Mouse (Mus musculus) cerebellum, postnatal 25 days (tissue): ENCODE measurements at regions not wholly inside any gene's neighbourhood (a gene's known extent, or its start where the extent isn't known, plus 50 kb on each side); places are given as distances from the start of the nearest gene placed in this dataset.

Experiments used
- DNase-seq, 2 experiments: peaks; one replicate each; pipeline ENCODE4 v3.0.0; 2021; ENCODE audit warnings: mixed read lengths in 2 of 2

DNA sequence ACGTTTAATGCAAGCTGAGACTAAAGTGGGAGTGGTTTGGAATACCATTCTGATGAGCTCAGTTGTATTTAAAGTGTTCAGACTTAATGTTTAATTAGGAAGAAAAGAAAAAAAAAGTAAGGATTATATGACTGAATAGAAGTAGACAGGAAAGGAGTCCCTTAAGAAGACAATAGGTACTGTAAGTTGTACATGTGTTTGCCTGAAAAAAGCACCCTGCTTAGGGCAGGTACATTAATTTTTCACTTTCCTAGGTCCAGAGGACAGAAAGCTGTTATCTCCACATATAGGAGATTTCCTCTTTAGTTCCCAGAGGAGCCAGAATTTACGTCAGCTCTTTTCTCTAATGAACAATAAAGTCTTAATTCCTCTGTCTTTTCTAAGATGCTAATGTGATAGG, 58.5 kb downstream of the Olfr987 start:
- DNase-seq, result no peak

DNA sequence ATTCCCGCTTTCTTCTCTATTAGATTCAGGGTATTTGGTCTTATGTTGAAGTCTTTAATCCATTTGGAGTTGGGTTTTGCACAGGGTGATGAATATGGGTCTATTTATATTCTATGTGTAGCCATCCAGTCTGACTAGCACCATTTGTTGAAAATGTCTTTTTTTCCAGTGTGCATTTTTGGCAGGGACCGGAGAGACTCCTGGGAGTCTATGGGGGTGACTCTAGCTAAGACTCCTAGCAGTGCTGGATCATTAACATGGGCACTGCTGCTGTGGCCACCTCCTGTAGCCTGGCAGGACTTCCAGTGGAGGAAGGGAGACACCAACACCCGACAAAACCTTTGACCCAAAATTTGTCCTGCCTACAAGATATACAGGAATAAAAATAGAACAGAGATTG, 61.0 kb downstream of the Olfr987 start:
- DNase-seq, result no peak

DNA sequence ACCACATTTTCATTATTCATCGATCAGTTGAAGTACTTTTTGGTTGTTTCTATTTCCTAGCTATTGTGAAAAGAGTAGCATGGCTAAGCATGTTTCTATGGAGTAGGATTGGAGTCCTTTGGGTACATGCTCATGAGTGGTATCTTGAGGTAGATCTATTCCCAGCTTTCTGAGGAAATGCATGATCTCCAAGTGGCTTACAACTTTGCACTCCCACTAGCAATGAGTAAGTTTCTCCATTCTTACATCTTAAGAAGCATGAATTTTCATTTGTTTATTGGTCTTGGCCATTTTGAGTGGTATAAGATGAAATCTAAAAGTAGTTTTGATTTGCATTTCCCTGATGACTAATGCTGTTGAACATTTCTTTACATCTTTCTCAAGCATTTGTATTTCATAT, 61.7 kb downstream of the Olfr987 start:
- DNase-seq, result no peak

DNA sequence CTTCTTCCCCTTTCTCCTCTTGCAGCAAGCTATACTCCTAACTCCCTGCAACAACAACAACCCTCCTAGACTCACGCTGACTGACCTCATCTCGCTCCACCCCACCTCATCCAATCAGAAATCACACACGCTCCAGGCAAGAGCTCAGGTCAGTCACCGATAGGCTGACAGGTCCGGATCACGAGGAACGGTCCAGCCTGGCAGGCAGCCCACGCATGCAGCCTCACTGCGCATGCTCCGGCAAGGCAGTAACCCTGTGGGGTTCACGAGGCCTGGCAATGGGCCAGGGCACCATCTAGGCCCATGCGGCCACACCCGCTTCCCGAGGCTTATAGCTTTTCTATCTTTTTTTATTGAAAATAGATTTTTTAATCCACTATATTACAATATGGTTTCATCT, 69.8 kb upstream of the Lrrc55 start:
- peak; percentile 10 to 27 for DNase-seq

DNA sequence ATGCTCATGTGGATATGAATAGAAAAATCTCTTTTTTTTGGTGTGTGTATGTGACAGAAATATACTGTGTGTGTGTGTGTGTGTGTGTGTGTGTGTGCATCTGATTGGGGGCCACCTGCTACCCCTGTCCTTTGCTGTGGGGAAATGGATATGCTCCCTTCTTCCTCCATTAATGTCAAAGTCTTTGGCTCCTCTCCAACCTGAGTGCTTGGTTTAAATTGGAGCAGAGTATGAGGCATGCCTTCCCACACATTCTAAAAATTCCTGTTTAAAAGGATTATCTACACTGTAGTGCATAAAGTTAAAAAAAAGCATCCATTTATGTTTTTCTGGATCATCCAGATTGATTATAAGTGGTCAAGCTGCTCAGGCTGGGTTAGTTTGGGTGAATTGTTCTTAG, 68.7 kb upstream of the Lrrc55 start:
- no peak for DNase-seq

DNA sequence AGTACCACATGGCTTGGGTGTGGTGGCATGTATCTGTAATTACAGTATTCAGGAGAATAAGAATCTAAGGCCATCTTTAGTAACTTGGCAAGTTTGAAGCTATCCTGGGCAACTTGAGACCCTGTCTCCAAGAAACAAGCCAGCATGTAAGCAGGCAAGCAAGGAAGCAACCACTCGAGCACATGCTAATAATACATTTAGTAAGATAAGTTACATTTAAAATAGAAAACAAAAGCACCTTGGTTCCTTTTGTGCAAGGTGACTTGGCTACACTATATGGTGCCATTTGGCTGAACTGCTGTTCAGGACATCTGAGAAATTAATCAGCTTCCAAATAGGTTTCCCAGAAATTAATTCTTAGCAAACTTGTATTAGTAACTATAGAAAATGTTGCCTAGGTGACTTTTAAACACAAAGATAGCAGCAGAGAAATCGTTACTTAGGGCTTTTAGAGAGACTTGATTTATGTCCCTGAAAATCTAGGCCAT, 68.1 kb upstream of the Lrrc55 start:
- DNase-seq, result no peak

DNA sequence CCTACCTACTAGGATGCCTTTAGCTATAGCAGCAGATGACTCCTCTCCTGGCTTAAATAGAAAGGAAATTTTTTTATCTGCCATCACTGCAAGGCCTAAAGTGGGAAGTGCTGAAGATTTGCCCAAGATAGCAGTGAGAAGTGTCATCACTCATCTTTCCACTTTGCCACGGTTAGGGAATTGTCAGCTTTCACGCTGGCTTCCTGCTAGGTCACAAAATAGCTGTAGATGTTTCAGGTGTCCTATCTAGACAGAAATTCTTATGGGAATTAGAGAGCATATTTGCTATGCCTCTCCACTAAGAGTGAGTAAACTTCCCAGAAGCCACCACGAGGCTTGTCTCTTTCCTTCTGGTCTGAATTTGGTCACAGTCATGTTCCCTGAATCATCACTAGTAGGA, 60.4 kb upstream of the Lrrc55 start:
- DNase-seq, result no peak

DNA sequence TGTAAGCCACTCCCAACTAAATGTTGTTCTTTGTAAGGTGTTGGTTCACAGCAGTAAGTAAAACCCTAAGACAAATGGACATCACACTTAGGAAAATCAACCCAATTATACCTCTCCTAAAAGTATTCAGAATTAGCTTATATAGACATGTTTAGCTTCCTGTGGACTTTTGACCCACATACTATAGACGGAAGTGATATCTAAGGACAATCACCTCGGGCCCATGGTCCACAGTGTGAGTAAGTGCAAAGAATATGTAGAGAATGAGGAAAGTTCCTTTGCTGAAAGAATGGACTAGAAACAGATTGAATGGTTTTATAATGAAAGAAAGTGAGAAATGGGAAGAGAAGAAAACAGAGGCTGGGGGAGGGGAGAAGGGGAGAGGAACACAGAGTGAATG, 58.6 kb upstream of the Lrrc55 start:
- DNase-seq, result no peak

DNA sequence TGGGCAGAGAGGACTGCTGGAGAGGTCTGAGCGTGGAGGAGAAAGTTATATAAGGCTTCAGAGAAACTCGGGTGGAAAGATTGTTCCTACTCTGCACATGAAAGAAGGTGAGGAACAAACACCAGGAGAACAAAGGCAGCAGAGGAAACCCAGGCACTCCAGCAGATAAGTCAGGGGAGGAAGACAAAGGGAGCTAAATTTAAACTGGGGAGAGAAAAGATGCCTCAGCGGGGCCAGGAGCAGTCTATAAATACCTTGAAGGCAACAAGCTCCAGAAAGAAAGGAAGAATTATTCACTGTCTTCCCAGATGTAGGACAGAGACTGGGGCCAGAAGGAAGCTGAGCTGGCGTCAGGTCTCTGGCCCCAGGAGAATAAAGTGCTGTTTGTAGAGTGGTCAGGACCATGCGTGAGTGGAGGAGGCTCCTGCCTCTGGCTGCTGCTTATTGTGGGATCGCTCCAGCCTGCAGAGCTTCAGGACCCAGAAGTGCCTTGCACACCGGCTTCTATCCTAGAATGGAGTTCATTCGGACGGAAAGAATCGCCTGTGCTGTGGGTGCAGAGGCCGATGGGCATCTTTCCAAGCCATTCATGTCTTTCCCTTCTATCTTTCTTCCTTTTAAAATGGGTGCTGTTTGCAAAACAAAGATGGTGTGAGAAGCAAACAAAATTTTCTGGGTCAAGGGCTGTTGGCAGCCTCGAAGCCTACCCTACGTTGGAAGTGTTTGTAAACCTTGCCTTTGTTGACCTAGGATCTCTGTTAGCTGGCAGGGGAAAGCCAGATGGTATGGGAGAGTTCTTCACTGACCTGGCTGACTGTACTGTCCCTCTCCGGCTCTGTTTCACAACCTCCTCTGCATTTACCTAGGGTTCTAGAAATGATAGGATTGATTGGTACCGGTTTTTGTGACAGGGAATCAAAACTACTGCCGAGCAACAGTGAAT, 55.6 kb upstream of the Lrrc55 start:
- DNase-seq, result peak in 1 of 2 experiments; percentile 8

DNA sequence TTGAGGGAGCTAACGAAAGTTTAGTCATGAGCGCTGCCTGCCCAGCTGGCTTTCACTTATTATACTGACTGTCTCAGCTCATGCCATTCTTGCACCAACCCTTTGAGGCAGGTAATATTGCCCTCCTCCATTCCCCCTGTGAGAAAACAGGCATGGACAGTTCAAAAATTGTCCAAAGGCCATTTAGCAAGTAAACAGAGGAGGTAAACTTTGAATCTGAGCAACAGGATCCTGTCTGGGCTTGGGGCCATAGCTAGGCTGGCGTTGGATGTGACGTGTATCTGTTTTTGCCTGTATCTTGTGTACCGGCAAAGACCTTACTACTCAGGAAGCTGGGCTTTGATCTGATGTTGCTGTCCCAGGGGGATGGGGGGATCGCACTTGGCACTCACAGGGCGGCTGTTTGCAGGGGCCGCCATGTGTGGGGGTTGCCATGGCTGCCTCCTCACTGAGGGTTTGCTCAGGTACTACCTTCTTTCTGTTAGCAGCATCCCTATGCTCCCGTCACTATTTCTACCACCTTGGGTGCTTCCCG, 53.1 kb upstream of the Lrrc55 start:
- no peak for DNase-seq
